Comparison of ENCODE assay signal across 9 mouse cellular contexts in genomic region chr6:124847305-124847704, GRCm38 (mm10). TPM values are rescaled to one million over a fixed set of nuclear protein-coding genes. Genes with fewer than 3 reads are reported as not detected.
DNase-seq lines count a peak whose midpoint lies in the region; ATAC-seq and TF ChIP-seq lines count a peak whose summit lies in the region.
"Had no signal": no experiment of that assay in that cellular context is flagged by ENCODE, and none has a peak within 500 bp of the region (broad histone marks: within the 10 kb centered on the region; RNA-seq: fewer than 3 reads in every experiment).

No protein-coding gene starts in this region.

- peak; percentile 91 for ATAC-seq in forebrain, embryonic 11.5 days (replicated peaks; ENCODE audit: low FRiP score)
- ATAC-seq in heart, embryonic 16.5 days (replicated peaks; ENCODE audit: extremely low read depth, insufficient read depth, low FRiP score): peak; percentile 79
- peak; percentile 34; the same call in 1 of the 2 replicates for ATAC-seq in liver, embryonic 13.5 days (ENCODE audit: low read depth)
- ATAC-seq in neural tube, embryonic 12.5 days (ENCODE audit: low FRiP score, low read depth): peak; percentile 89
- peak; percentile 48; the same call in 1 of the 2 replicates for ATAC-seq in stomach, postnatal 0 days (ENCODE audit: low FRiP score, low TSS enrichment)

- WGBS in forebrain, embryonic 11.5 days: 10% methylated on average over 9 of the region's 9 CpGs
- WGBS in heart, embryonic 16.5 days: 9% methylated on average over 9 of the region's 9 CpGs
- WGBS in liver, embryonic 13.5 days (ENCODE audit: insufficient replicate concordance): 18% methylated on average over 9 of the region's 9 CpGs
- WGBS in neural tube, embryonic 12.5 days: 9% methylated on average over 9 of the region's 9 CpGs
- WGBS in stomach, postnatal 0 days: 11% methylated on average over 9 of the region's 9 CpGs

- 0 out of 2 replicates have a peak overlapping the region, but pooled peaks have one; percentile 9 for H3K4me2 ChIP-seq in forebrain, embryonic 11.5 days (ENCODE audit: low read depth, low read length, severe bottlenecking)
- no peak overlapping the region for H3K4me2 ChIP-seq in heart, embryonic 16.5 days (ENCODE audit: low read depth, low read length)
- H3K4me2 ChIP-seq in liver, embryonic 13.5 days: no peak overlapping the region
- H3K4me2 ChIP-seq in neural tube, embryonic 12.5 days (replicated peaks): 0 out of 2 replicates have a peak overlapping the region, but pooled peaks have one; percentile 17
- H3K4me2 ChIP-seq in stomach, postnatal 0 days (replicated peaks; ENCODE audit: low read depth): no peak overlapping the region
- H3K4me2 ChIP-seq: embryonic facial prominence, embryonic 12.5 days had no signal

- TF ChIP-seq CTCF in stomach, postnatal 0 days (IDR thresholded peaks at IDR 0.05; ENCODE audit: low read depth): peak; percentile 99

- 0 out of 2 replicates have a peak overlapping the region, but pooled peaks have one; percentile 7 for H3K27ac ChIP-seq in forebrain, embryonic 11.5 days (ENCODE audit: low read depth, low read length)
- no peak overlapping the region for H3K27ac ChIP-seq in heart, embryonic 16.5 days (ENCODE audit: low read length)
- H3K27ac ChIP-seq in liver, embryonic 13.5 days: no peak overlapping the region
- no peak overlapping the region for H3K27ac ChIP-seq in neural tube, embryonic 12.5 days
- H3K27ac ChIP-seq in stomach, postnatal 0 days (replicated peaks): no peak overlapping the region
- H3K27ac ChIP-seq: embryonic facial prominence, embryonic 12.5 days had no signal

- no peaks in the 10 kb centered on the region for H3K27me3 ChIP-seq in forebrain, embryonic 11.5 days (ENCODE audit: control insufficient read depth, insufficient read depth, low read length)
- H3K27me3 ChIP-seq in heart, embryonic 16.5 days (ENCODE audit: control insufficient read depth, insufficient read depth, low read length): no peaks in the 10 kb centered on the region
- H3K27me3 ChIP-seq in liver, embryonic 13.5 days: peaks cover 12% of the 10 kb centered on the region; the same call in 1 of the 2 replicates
- no peaks in the 10 kb centered on the region for H3K27me3 ChIP-seq in neural tube, embryonic 12.5 days (replicated peaks)
- H3K27me3 ChIP-seq in stomach, postnatal 0 days (ENCODE audit: control insufficient read depth, insufficient read depth, low read length): no peaks in the 10 kb centered on the region
- H3K27me3 ChIP-seq: embryonic facial prominence, embryonic 12.5 days had no signal

- no peaks in the 10 kb centered on the region for H3K9me3 ChIP-seq in forebrain, embryonic 11.5 days (ENCODE audit: control insufficient read depth, low read length)
- H3K9me3 ChIP-seq in heart, embryonic 16.5 days (replicated peaks; ENCODE audit: control insufficient read depth, low read length): no peaks in the 10 kb centered on the region
- H3K9me3 ChIP-seq in liver, embryonic 13.5 days (replicated peaks): no peaks in the 10 kb centered on the region
- H3K9me3 ChIP-seq in neural tube, embryonic 12.5 days: no peaks in the 10 kb centered on the region
- no peaks in the 10 kb centered on the region for H3K9me3 ChIP-seq in stomach, postnatal 0 days (ENCODE audit: control insufficient read depth, low read length)
- H3K9me3 ChIP-seq: embryonic facial prominence, embryonic 12.5 days had no signal

- DNase-seq in CD4-positive, CD25-positive, alpha-beta regulatory T cell, adult 2 months (ENCODE audit: low read depth, low spot score): peak; percentile 92
- peak; percentile 65 for DNase-seq in c-Kit-negative CD71-positive TER-119-positive erythroid progenitor cells, embryonic 14.5 days (ENCODE audit: low read depth, low spot score)
- peak; percentile 98 for DNase-seq in forebrain, embryonic 11.5 days (ENCODE audit: low spot score)
- DNase-seq in kidney, postnatal 25 days: peak; percentile 87 to 93
- DNase-seq in liver, embryonic 13.5 days: peak; percentile 72
- peak; percentile 91 for DNase-seq in stomach, postnatal 0 days (ENCODE audit: low spot score)

- no peaks in the 10 kb centered on the region for H3K36me3 ChIP-seq in forebrain, embryonic 11.5 days (ENCODE audit: control insufficient read depth, insufficient read depth, low read length)
- H3K36me3 ChIP-seq in heart, embryonic 16.5 days (ENCODE audit: control insufficient read depth, insufficient read depth): peaks cover 8% of the 10 kb centered on the region; the same call in 1 of the 2 replicates
- H3K36me3 ChIP-seq in liver, embryonic 13.5 days: no peaks in the 10 kb centered on the region
- peaks cover 11% of the 10 kb centered on the region; the same call in 1 of the 2 replicates for H3K36me3 ChIP-seq in neural tube, embryonic 12.5 days
- peaks cover 2% of the 10 kb centered on the region; the same call in 1 of the 2 replicates for H3K36me3 ChIP-seq in stomach, postnatal 0 days (ENCODE audit: control insufficient read depth, insufficient read depth, low read length)

- no peak overlapping the region for H3K4me3 ChIP-seq in forebrain, embryonic 11.5 days (ENCODE audit: low read depth, low read length)
- H3K4me3 ChIP-seq in heart, embryonic 16.5 days (ENCODE audit: low read length): no peak overlapping the region
- H3K4me3 ChIP-seq in liver, embryonic 13.5 days (replicated peaks): no peak overlapping the region
- no peak overlapping the region for H3K4me3 ChIP-seq in neural tube, embryonic 12.5 days
- no peak overlapping the region for H3K4me3 ChIP-seq in stomach, postnatal 0 days (ENCODE audit: low read depth, low read length)
- H3K4me3 ChIP-seq: embryonic facial prominence, embryonic 12.5 days had no signal

- H3K4me1 ChIP-seq in forebrain, embryonic 11.5 days (replicated peaks; ENCODE audit: control insufficient read depth, insufficient read depth, low read length): peaks cover 2% of the 10 kb centered on the region; the same call in 1 of the 2 replicates
- peaks cover 3% of the 10 kb centered on the region; the same call in 1 of the 2 replicates for H3K4me1 ChIP-seq in heart, embryonic 16.5 days (ENCODE audit: control insufficient read depth, insufficient read depth, low read length)
- H3K4me1 ChIP-seq in liver, embryonic 13.5 days (replicated peaks): no peaks in the 10 kb centered on the region
- H3K4me1 ChIP-seq in neural tube, embryonic 12.5 days: no peaks in the 10 kb centered on the region
- no peaks in the 10 kb centered on the region for H3K4me1 ChIP-seq in stomach, postnatal 0 days (replicated peaks; ENCODE audit: control insufficient read depth, insufficient read depth)
- H3K4me1 ChIP-seq: embryonic facial prominence, embryonic 12.5 days had no signal

- no peak for TF ChIP-seq EP300 in stomach, postnatal 0 days (optimal IDR thresholded peaks at IDR 0.05)

- H3K9ac ChIP-seq in forebrain, embryonic 11.5 days (ENCODE audit: low read length): no peak overlapping the region
- no peak overlapping the region for H3K9ac ChIP-seq in heart, embryonic 16.5 days (ENCODE audit: low read length)
- H3K9ac ChIP-seq in liver, embryonic 13.5 days: no peak overlapping the region
- H3K9ac ChIP-seq in neural tube, embryonic 12.5 days: no peak overlapping the region
- no peak overlapping the region for H3K9ac ChIP-seq in stomach, postnatal 0 days (ENCODE audit: low read length)
- H3K9ac ChIP-seq: embryonic facial prominence, embryonic 12.5 days had no signal

RNA-seq across cellular contexts. Expression of gene Gnb3, which starts 7.2 kb away (rescaled TPM):
- 0.71 and 1.1 TPM in 2 replicates for polyA plus RNA-seq in forebrain, embryonic 11.5 days (2014; fragmentation: Nextera tagmentation; extraction: Ambion mirVana)
- polyA plus RNA-seq in heart, embryonic 16.5 days (2015; fragmentation: Nextera tagmentation; extraction: Ambion mirVana): 3.8 and 4.2 TPM in 2 replicates
- 0.16 and 0.23 TPM in 2 replicates for polyA plus RNA-seq in liver, embryonic 13.5 days (2015; fragmentation: Nextera tagmentation; extraction: Ambion mirVana)
- 0.50 and 0.52 TPM in 2 replicates for polyA plus RNA-seq in neural tube, embryonic 12.5 days (2016; fragmentation: Nextera tagmentation; extraction: Ambion mirVana)
- 0.53 and 0.98 TPM in 2 replicates for polyA plus RNA-seq in stomach, postnatal 0 days (2015; fragmentation: Nextera tagmentation; extraction: Ambion mirVana)

RNA-seq across cellular contexts. Expression of gene P3h3, which starts 10.2 kb away (rescaled TPM):
- polyA plus RNA-seq in forebrain, embryonic 11.5 days (2014; fragmentation: Nextera tagmentation; extraction: Ambion mirVana): 17.3 and 17.8 TPM in 2 replicates
- 12.3 and 15.2 TPM in 2 replicates for polyA plus RNA-seq in heart, embryonic 16.5 days (2015; fragmentation: Nextera tagmentation; extraction: Ambion mirVana)
- polyA plus RNA-seq in liver, embryonic 13.5 days (2015; fragmentation: Nextera tagmentation; extraction: Ambion mirVana): 1.4 and 1.9 TPM in 2 replicates
- 27.2 and 28.4 TPM in 2 replicates for polyA plus RNA-seq in neural tube, embryonic 12.5 days (2016; fragmentation: Nextera tagmentation; extraction: Ambion mirVana)
- 9.7 and 10.7 TPM in 2 replicates for polyA plus RNA-seq in stomach, postnatal 0 days (2015; fragmentation: Nextera tagmentation; extraction: Ambion mirVana)

RNA-seq across cellular contexts. Expression of gene Gpr162, which starts 16.5 kb away (rescaled TPM):
- 2.7 and 2.8 TPM in 2 replicates for polyA plus RNA-seq in forebrain, embryonic 11.5 days (2014; fragmentation: Nextera tagmentation; extraction: Ambion mirVana)
- polyA plus RNA-seq in heart, embryonic 16.5 days (2015; fragmentation: Nextera tagmentation; extraction: Ambion mirVana): 2.4 and 2.7 TPM in 2 replicates
- polyA plus RNA-seq in liver, embryonic 13.5 days (2015; fragmentation: Nextera tagmentation; extraction: Ambion mirVana): 0.08 and 0.14 TPM in 2 replicates
- polyA plus RNA-seq in neural tube, embryonic 12.5 days (2016; fragmentation: Nextera tagmentation; extraction: Ambion mirVana): 14.7 and 16.3 TPM in 2 replicates
- polyA plus RNA-seq in stomach, postnatal 0 days (2015; fragmentation: Nextera tagmentation; extraction: Ambion mirVana): 0.45 and 0.87 TPM in 2 replicates

RNA-seq across cellular contexts. Expression of gene Cdca3, which starts 18.0 kb away (rescaled TPM):
- polyA plus RNA-seq in forebrain, embryonic 11.5 days (2014; fragmentation: Nextera tagmentation; extraction: Ambion mirVana): 276 and 307 TPM in 2 replicates
- polyA plus RNA-seq in heart, embryonic 16.5 days (2015; fragmentation: Nextera tagmentation; extraction: Ambion mirVana): 126 and 136 TPM in 2 replicates
- polyA plus RNA-seq in liver, embryonic 13.5 days (2015; fragmentation: Nextera tagmentation; extraction: Ambion mirVana): 202 and 204 TPM in 2 replicates
- 115 and 124 TPM in 2 replicates for polyA plus RNA-seq in neural tube, embryonic 12.5 days (2016; fragmentation: Nextera tagmentation; extraction: Ambion mirVana)
- polyA plus RNA-seq in stomach, postnatal 0 days (2015; fragmentation: Nextera tagmentation; extraction: Ambion mirVana): 43.3 and 52.8 TPM in 2 replicates

RNA-seq across cellular contexts. Expression of gene Usp5, which starts 18.0 kb away (rescaled TPM):
- polyA plus RNA-seq in forebrain, embryonic 11.5 days (2014; fragmentation: Nextera tagmentation; extraction: Ambion mirVana): 182 and 184 TPM in 2 replicates
- polyA plus RNA-seq in heart, embryonic 16.5 days (2015; fragmentation: Nextera tagmentation; extraction: Ambion mirVana): 104 and 112 TPM in 2 replicates
- 63.5 and 67.5 TPM in 2 replicates for polyA plus RNA-seq in liver, embryonic 13.5 days (2015; fragmentation: Nextera tagmentation; extraction: Ambion mirVana)
- 203 TPM in 2 replicates for polyA plus RNA-seq in neural tube, embryonic 12.5 days (2016; fragmentation: Nextera tagmentation; extraction: Ambion mirVana)
- 60.3 and 61.8 TPM in 2 replicates for polyA plus RNA-seq in stomach, postnatal 0 days (2015; fragmentation: Nextera tagmentation; extraction: Ambion mirVana)

Comparison
In these comparisons a context has a peak if more than half of its experiments do, and no peak if none do; other contexts are left out.
1. ATAC-seq: peak in every context shown above with its lines; median percentile 91 in forebrain, embryonic 11.5 days; 89 in neural tube, embryonic 12.5 days; 79 in heart, embryonic 16.5 days; 48 in stomach, postnatal 0 days; 34 in liver, embryonic 13.5 days.
2. H3K4me2 ChIP-seq: peak in forebrain, embryonic 11.5 days (single experiment) and neural tube, embryonic 12.5 days (single experiment); none in heart, embryonic 16.5 days (single experiment), liver, embryonic 13.5 days (single experiment) and stomach, postnatal 0 days (single experiment).
3. Peak in every context shown above with its lines, with median percentiles within 50 percentile points of each other: DNase-seq.